41 mouse cellular contexts compared by ENCODE assay signal in genomic region chr2:140163351-140163854, GRCm38 (mm10). TPM values are rescaled to one million over a fixed set of nuclear protein-coding genes. Genes with fewer than 3 reads are reported as not detected.
A peak's percentile ranks its signal among the peaks of the same experiment; 100 is the strongest.
DNase-seq lines count a peak whose midpoint lies in the region; ATAC-seq and TF ChIP-seq lines count a peak whose summit lies in the region.
"Had no signal": no experiment of that assay in that cellular context is flagged by ENCODE, and none has a peak within 500 bp of the region (broad histone marks: within the 10 kb centered on the region; RNA-seq: fewer than 3 reads in every experiment).

No protein-coding gene starts in this region.

- TF ChIP-seq EP300 in MEL (IDR thresholded peaks at IDR 0.05; ENCODE audit: low read depth in 1 of 2, low read length in 2 of 2) = peak; percentile 97 to 98
- peak; percentile 96 for TF ChIP-seq EP300 in liver, postnatal 0 days (IDR thresholded peaks at IDR 0.05; ENCODE audit: low read depth)

- ATAC-seq in common myeloid progenitor, adult 5-6 weeks (replicated peaks; ENCODE audit: low read depth, poor library complexity, severe bottlenecking) = peak; percentile 92
- ATAC-seq in liver, embryonic 12.5 days = peak; percentile 98
- ATAC-seq in liver, postnatal 0 days = peak; percentile 93
- no peak for ATAC-seq in forebrain, embryonic 13.5 days
- ATAC-seq: inflammation-experienced regulatory T-cells, adult 6 months; lung, postnatal 0 days; midbrain, embryonic 15.5 days had no signal

- no peak for TF ChIP-seq RAD21 in MEL (IDR thresholded peaks at IDR 0.05; ENCODE audit: low read depth, low read length)

- no peak overlapping the region for H3K4me3 ChIP-seq in MEL (ENCODE audit: control insufficient read depth in 1 of 2, insufficient read depth in 1 of 2, low read depth in 2 of 2, low read length in 2 of 2)
- no peak overlapping the region for H3K4me3 ChIP-seq in liver, embryonic 12.5 days
- H3K4me3 ChIP-seq in liver, postnatal 0 days (ENCODE audit: low read depth, low read length) = no peak overlapping the region
- H3K4me3 ChIP-seq in forebrain, embryonic 13.5 days = no peak overlapping the region
- H3K4me3 ChIP-seq: embryonic facial prominence, embryonic 13.5 days; erythroblast, embryonic 14.5 days; forebrain, embryonic 12.5 days; heart, embryonic 12.5 days; hindbrain, embryonic 15.5 days; layer of hippocampus, adult 2 months; left cerebral cortex, adult 2 months; limb, embryonic 12.5 days; midbrain, embryonic 10.5 days; midbrain, embryonic 15.5 days; neural tube, embryonic 15.5 days had no signal

- H3K27ac ChIP-seq in MEL (ENCODE audit: control insufficient read depth, low read depth, low read length) = peak overlapping the region; percentile 81
- H3K27ac ChIP-seq in liver, embryonic 12.5 days = peak overlapping the region; percentile 56; the same call in 1 of the 2 replicates
- H3K27ac ChIP-seq in liver, postnatal 0 days (ENCODE audit: low read depth) = no peak overlapping the region
- no peak overlapping the region for H3K27ac ChIP-seq in forebrain, embryonic 13.5 days
- H3K27ac ChIP-seq: embryonic facial prominence, embryonic 13.5 days; forebrain, embryonic 12.5 days; hindbrain, embryonic 15.5 days; layer of hippocampus, adult 2 months; left cerebral cortex, adult 2 months; limb, embryonic 12.5 days; macrophage; midbrain, embryonic 10.5 days; midbrain, embryonic 15.5 days; neural tube, embryonic 15.5 days had no signal

- WGBS in liver, embryonic 12.5 days (ENCODE audit: insufficient replicate concordance) = 40% methylated on average over 5 of the region's 5 CpGs
- WGBS in liver, postnatal 0 days (ENCODE audit: insufficient replicate concordance) = 66% methylated on average over 5 of the region's 5 CpGs
- 94% methylated on average over 5 of the region's 5 CpGs for WGBS in forebrain, embryonic 13.5 days

- DNase-seq in MEL (ENCODE audit: low read depth, low spot score) = peak; percentile 91
- DNase-seq in liver, postnatal 0 days = no peak
- no peak for DNase-seq in frontal cortex, postnatal 25 days (ENCODE audit: low spot score in 2 of 2)
- DNase-seq in thymus, postnatal 0 days (ENCODE audit: low spot score) = no peak
- DNase-seq in retina, postnatal 1 day = no peak
- DNase-seq: adrenal gland, postnatal 25 days; B cell, adult 2 months; cerebellum, adult 8-10 months; cerebellum, postnatal 25 days; gastrocnemius, postnatal 25 days; heart, adult 11 months; kidney, adult 2 months; kidney, postnatal 36 days; lung, adult 18-20 months; right cerebral cortex, adult 18-20 months; right cerebral cortex, postnatal 4 days had no signal

- H3K9me3 ChIP-seq in MEL (replicated peaks; ENCODE audit: insufficient read depth, low read length) = no peaks in the 10 kb centered on the region
- no peaks in the 10 kb centered on the region for H3K9me3 ChIP-seq in liver, embryonic 12.5 days (replicated peaks)
- no peaks in the 10 kb centered on the region for H3K9me3 ChIP-seq in liver, postnatal 0 days (ENCODE audit: low read length)
- no peaks in the 10 kb centered on the region for H3K9me3 ChIP-seq in forebrain, embryonic 13.5 days (replicated peaks)
- H3K9me3 ChIP-seq: embryonic facial prominence, embryonic 13.5 days; forebrain, embryonic 12.5 days; heart, embryonic 12.5 days; hindbrain, embryonic 15.5 days; limb, embryonic 12.5 days; midbrain, embryonic 10.5 days; midbrain, embryonic 15.5 days; neural tube, embryonic 15.5 days had no signal

- H3K4me2 ChIP-seq in liver, embryonic 12.5 days = peak overlapping the region; percentile 24
- peak overlapping the region; percentile 1; the same call in 1 of the 2 replicates for H3K4me2 ChIP-seq in liver, postnatal 0 days (ENCODE audit: low read depth, low read length)
- no peak overlapping the region for H3K4me2 ChIP-seq in forebrain, embryonic 13.5 days
- H3K4me2 ChIP-seq: embryonic facial prominence, embryonic 13.5 days; forebrain, embryonic 12.5 days; heart, embryonic 12.5 days; hindbrain, embryonic 15.5 days; limb, embryonic 12.5 days; midbrain, embryonic 15.5 days; neural tube, embryonic 15.5 days had no signal

- TF ChIP-seq CTCF in MEL (IDR thresholded peaks at IDR 0.05 in 2 of 3, conservative IDR thresholded peaks at IDR 0.05 in 1 of 3; ENCODE audit: control insufficient read depth in 1 of 3, insufficient read depth in 1 of 3, low read depth in 2 of 3, low read length in 3 of 3, poor library complexity in 1 of 3, severe bottlenecking in 1 of 3) = no peak
- no peak for TF ChIP-seq CTCF in liver, postnatal 0 days (IDR thresholded peaks at IDR 0.05; ENCODE audit: low read depth)

- no peak for TF ChIP-seq POLR2A in MEL (IDR thresholded peaks at IDR 0.05; ENCODE audit: control insufficient read depth in 1 of 2, insufficient read depth in 1 of 2, low read depth in 1 of 2, low read length in 2 of 2, poor library complexity in 1 of 2)

- H3K27me3 ChIP-seq in MEL (ENCODE audit: control insufficient read depth in 1 of 2, insufficient read depth in 2 of 2, low read length in 2 of 2) = no peaks in the 10 kb centered on the region
- no peaks in the 10 kb centered on the region for H3K27me3 ChIP-seq in liver, embryonic 12.5 days (replicated peaks)
- H3K27me3 ChIP-seq in liver, postnatal 0 days (ENCODE audit: insufficient read depth, low read length) = no peaks in the 10 kb centered on the region
- H3K27me3 ChIP-seq in forebrain, embryonic 13.5 days = no peaks in the 10 kb centered on the region
- H3K27me3 ChIP-seq: embryonic facial prominence, embryonic 13.5 days; forebrain, embryonic 12.5 days; heart, embryonic 12.5 days; hindbrain, embryonic 15.5 days; limb, embryonic 12.5 days; midbrain, embryonic 15.5 days; neural tube, embryonic 15.5 days had no signal

- peaks cover 10 to 22% of the 10 kb centered on the region in 2 experiments for H3K4me1 ChIP-seq in MEL (ENCODE audit: control insufficient read depth in 1 of 2, insufficient read depth in 2 of 2, low read length in 2 of 2)
- peaks cover 28% of the 10 kb centered on the region for H3K4me1 ChIP-seq in liver, embryonic 12.5 days
- 0 out of 2 replicates have a peak, but pooled peaks cover 3% of the 10 kb centered on the region for H3K4me1 ChIP-seq in liver, postnatal 0 days (ENCODE audit: insufficient read depth)
- H3K4me1 ChIP-seq in forebrain, embryonic 13.5 days = no peaks in the 10 kb centered on the region
- H3K4me1 ChIP-seq: forebrain, embryonic 12.5 days; hindbrain, embryonic 15.5 days; limb, embryonic 12.5 days; midbrain, embryonic 10.5 days; midbrain, embryonic 15.5 days; neural tube, embryonic 15.5 days had no signal

- H3K79me2 ChIP-seq in MEL (ENCODE audit: control insufficient read depth, insufficient read depth, low read length, poor library complexity) = peaks cover 21% of the 10 kb centered on the region

- no peak overlapping the region for H3K9ac ChIP-seq in MEL (ENCODE audit: control insufficient read depth, low read depth, low read length, poor library complexity, severe bottlenecking)
- H3K9ac ChIP-seq in liver, embryonic 12.5 days = no peak overlapping the region
- no peak overlapping the region for H3K9ac ChIP-seq in liver, postnatal 0 days (replicated peaks)
- no peak overlapping the region for H3K9ac ChIP-seq in forebrain, embryonic 13.5 days
- H3K9ac ChIP-seq: embryonic facial prominence, embryonic 13.5 days; forebrain, embryonic 12.5 days; heart, embryonic 12.5 days; hindbrain, embryonic 15.5 days; limb, embryonic 12.5 days; midbrain, embryonic 15.5 days; neural tube, embryonic 15.5 days had no signal

- peaks cover 33 to 52% of the 10 kb centered on the region in 2 experiments for H3K36me3 ChIP-seq in MEL (ENCODE audit: control insufficient read depth in 1 of 2, insufficient read depth in 2 of 2, low read length in 2 of 2)
- H3K36me3 ChIP-seq in liver, embryonic 12.5 days = peaks cover 51% of the 10 kb centered on the region
- H3K36me3 ChIP-seq in liver, postnatal 0 days (replicated peaks; ENCODE audit: insufficient read depth, low read length) = peaks cover 19% of the 10 kb centered on the region
- peaks cover 37% of the 10 kb centered on the region for H3K36me3 ChIP-seq in forebrain, embryonic 13.5 days (ENCODE audit: poor library complexity, severe bottlenecking)

TF ChIP-seq in MEL, 35 proteins besides CTCF, POLR2A, EP300 and RAD21 (continues in another document):
- TF ChIP-seq SMC3 (IDR thresholded peaks at IDR 0.05; ENCODE audit: low read depth, low read length) (no peak), NRF1 (IDR thresholded peaks at IDR 0.05; ENCODE audit: insufficient read depth, low read depth, low read length, poor library complexity, severe bottlenecking) (no peak)

RNA-seq across cellular contexts. Expression of gene Esf1, which starts 7.0 kb away (rescaled TPM):
- 25.8 and 27.7 TPM in 2 replicates for total RNA-seq in MEL (2012; rRNA removed)
- polyA plus RNA-seq in MEL (2012; ENCODE audit: insufficient read depth in 1 of 2, insufficient read length in 2 of 2, low read depth in 1 of 2, low replicate concordance in 2 of 2, missing spikeins in 1 of 2) = 10 to 100 TPM in 1 of 2 experiments, not detected in 1; 31.0 TPM
- 97.0 and 119 TPM in 2 replicates for total RNA-seq in common myeloid progenitor, adult 5-6 weeks (2017)
- polyA plus RNA-seq in liver, embryonic 12.5 days (2016; fragmentation: Nextera tagmentation; extraction: Ambion mirVana) = 20.5 and 21.3 TPM in 2 replicates
- 9.0 TPM in 2 replicates for polyA plus RNA-seq in liver, postnatal 0 days (2015; fragmentation: Nextera tagmentation; extraction: Ambion mirVana)
- 17.6 and 24.6 TPM in 2 replicates for polyA plus RNA-seq in thymus, postnatal 0 days (2015; fragmentation: Nextera tagmentation; extraction: Ambion mirVana)
- 24.1 and 26.2 TPM in 2 replicates for polyA plus RNA-seq in forebrain, embryonic 13.5 days (2015; fragmentation: Nextera tagmentation; extraction: Ambion mirVana)

RNA-seq across cellular contexts. Expression of gene Ndufaf5, which starts 7.0 kb away (rescaled TPM):
- 17.1 and 19.6 TPM in 2 replicates for total RNA-seq in MEL (2012; rRNA removed)
- polyA plus RNA-seq in MEL (2012; ENCODE audit: insufficient read depth in 1 of 2, insufficient read length in 2 of 2, low read depth in 1 of 2, low replicate concordance in 2 of 2, missing spikeins in 1 of 2) = 10 to 100 TPM in 1 of 2 experiments, not detected in 1; 21.1 TPM
- total RNA-seq in common myeloid progenitor, adult 5-6 weeks (2017) = 23.1 and 34.8 TPM in 2 replicates
- 11.0 and 12.7 TPM in 2 replicates for polyA plus RNA-seq in liver, embryonic 12.5 days (2016; fragmentation: Nextera tagmentation; extraction: Ambion mirVana)
- 4.7 and 5.5 TPM in 2 replicates for polyA plus RNA-seq in liver, postnatal 0 days (2015; fragmentation: Nextera tagmentation; extraction: Ambion mirVana)
- polyA plus RNA-seq in thymus, postnatal 0 days (2015; fragmentation: Nextera tagmentation; extraction: Ambion mirVana) = 20.5 and 21.5 TPM in 2 replicates
- polyA plus RNA-seq in forebrain, embryonic 13.5 days (2015; fragmentation: Nextera tagmentation; extraction: Ambion mirVana) = 36.5 and 39.8 TPM in 2 replicates

RNA-seq across cellular contexts. Expression of gene Gm17374, which starts 11.6 kb away (rescaled TPM):
- total RNA-seq in MEL (2012; rRNA removed) = not detected in 2 replicates
- polyA plus RNA-seq in MEL (2012; ENCODE audit: insufficient read depth in 1 of 2, insufficient read length in 2 of 2, low read depth in 1 of 2, low replicate concordance in 2 of 2, missing spikeins in 1 of 2) = not detected
- total RNA-seq in common myeloid progenitor, adult 5-6 weeks (2017) = not detected in 2 replicates
- not detected in 2 replicates for polyA plus RNA-seq in liver, embryonic 12.5 days (2016; fragmentation: Nextera tagmentation; extraction: Ambion mirVana)
- polyA plus RNA-seq in liver, postnatal 0 days (2015; fragmentation: Nextera tagmentation; extraction: Ambion mirVana) = not detected in 2 replicates
- polyA plus RNA-seq in thymus, postnatal 0 days (2015; fragmentation: Nextera tagmentation; extraction: Ambion mirVana) = not detected in 2 replicates
- polyA plus RNA-seq in forebrain, embryonic 13.5 days (2015; fragmentation: Nextera tagmentation; extraction: Ambion mirVana) = not detected in 2 replicates
- total RNA-seq: adrenal gland, adult 18-20 months; adrenal gland, postnatal 25 days; gastrocnemius, postnatal 25 days; hematopoietic stem cell, adult 5-6 weeks; layer of hippocampus, adult 2 months; layer of hippocampus, postnatal 14 days; left cerebral cortex, adult 2 months; left cerebral cortex, postnatal 25 days had no signal
- polyA plus RNA-seq: embryonic facial prominence, embryonic 13.5 days; erythroblast, embryonic 14.5 days; forebrain, embryonic 12.5 days; heart, embryonic 12.5 days; heart, postnatal 0 days; hindbrain, embryonic 15.5 days; inflammation-experienced regulatory T-cells, adult 6 months; kidney, adult 2 months; kidney, embryonic 16.5 days; limb, embryonic 12.5 days; lung, postnatal 0 days; macrophage; midbrain, embryonic 10.5 days; midbrain, embryonic 15.5 days; neural tube, embryonic 15.5 days; spleen, adult 2 months; testis, adult 2 months had no signal

Comparison
In these comparisons a context has a peak if more than half of its experiments do, and no peak if none do; other contexts are left out.
1. H3K27ac ChIP-seq: peak in MEL (single experiment) and liver, embryonic 12.5 days (single experiment); none in liver, postnatal 0 days (single experiment) and forebrain, embryonic 13.5 days (single experiment).